Mouse (Mus musculus) midbrain, embryonic 11.5 days (tissue): Measurements from ENCODE around the gene Nox3. TPM values are rescaled to one million over a fixed set of nuclear protein-coding genes. Genes with fewer than 3 reads are reported as not detected.

ENCODE experiments used
- ATAC-seq: fragments of 200-750 bp; cut with Nextera tagmentation; 2 replicates; pipeline ENCODE4 v1.8.0; 2017; ENCODE audit warnings: moderate TSS enrichment, moderate library complexity; ENCODE audit not compliant: low FRiP score
- DNase-seq: peaks from one replicate; pipeline ENCODE4 v3.0.0; 2015; ENCODE audit warnings: low spot score; ENCODE audit errors: missing footprints
- H3K27ac ChIP-seq: fragments of 300-500 bp; sonication (generic); 2 replicates; pipeline ENCODE4 v1.5.1; 2014; ENCODE audit warnings: low read depth, low read length
- H3K27me3 ChIP-seq: fragments of 300-500 bp; sonication (generic); 2 replicates; pipeline ENCODE4 v1.6.1; 2014; ENCODE audit warnings: mild to moderate bottlenecking, low read length, moderate library complexity, mixed read lengths; ENCODE audit not compliant: control insufficient read depth, insufficient read depth
- H3K36me3 ChIP-seq: fragments of 300-500 bp; sonication (generic); 2 replicates; pipeline ENCODE4 v1.6.1; 2014; ENCODE audit warnings: mild to moderate bottlenecking, low read length, moderate library complexity, mixed read lengths; ENCODE audit not compliant: control insufficient read depth, insufficient read depth
- H3K4me1 ChIP-seq: fragments of 300-500 bp; sonication (generic); 2 replicates; pipeline ENCODE4 v1.6.1; 2014; ENCODE audit warnings: low read length; ENCODE audit not compliant: control insufficient read depth, insufficient read depth
- H3K4me2 ChIP-seq: fragments of 300-500 bp; sonication (generic); 2 replicates; pipeline ENCODE4 v1.6.1; 2014; ENCODE audit warnings: mild to moderate bottlenecking, moderate library complexity
- H3K4me3 ChIP-seq: fragments of 300-500 bp; sonication (generic); 2 replicates; pipeline ENCODE4 v1.5.1; 2014; ENCODE audit warnings: low read depth, low read length
- H3K9ac ChIP-seq: fragments of 300-500 bp; sonication (generic); 2 replicates; pipeline ENCODE4 v1.6.1; 2014; ENCODE audit warnings: low read length
- H3K9me3 ChIP-seq: fragments of 300-500 bp; sonication (generic); 2 replicates; pipeline ENCODE4 v1.6.1; 2016; ENCODE audit warnings: low read length; ENCODE audit not compliant: control insufficient read depth
- WGBS: fragments of 180-500 bp; shearing (Covaris S2); extraction: QIAGEN DNeasy Blood & Tissue Kit; methylation state at CpG from one replicate; pipeline ENCODE4 v1.1.7; 2014; 5-methylcytosine and 5-hydroxymethylcytosine counted together
- polyA plus RNA-seq: library from polyadenylated mRNA; unstranded; fragments of >200 nt; fragmentation: Nextera tagmentation; extraction: Ambion mirVana; gene quantifications from 2 replicates; pipeline ENCODE4 v1.2.1, GENCODE M21; 2014

Nox3 gene
- polyA plus RNA-seq, 1 experiment from 2014 or later = not detected

DNA sequence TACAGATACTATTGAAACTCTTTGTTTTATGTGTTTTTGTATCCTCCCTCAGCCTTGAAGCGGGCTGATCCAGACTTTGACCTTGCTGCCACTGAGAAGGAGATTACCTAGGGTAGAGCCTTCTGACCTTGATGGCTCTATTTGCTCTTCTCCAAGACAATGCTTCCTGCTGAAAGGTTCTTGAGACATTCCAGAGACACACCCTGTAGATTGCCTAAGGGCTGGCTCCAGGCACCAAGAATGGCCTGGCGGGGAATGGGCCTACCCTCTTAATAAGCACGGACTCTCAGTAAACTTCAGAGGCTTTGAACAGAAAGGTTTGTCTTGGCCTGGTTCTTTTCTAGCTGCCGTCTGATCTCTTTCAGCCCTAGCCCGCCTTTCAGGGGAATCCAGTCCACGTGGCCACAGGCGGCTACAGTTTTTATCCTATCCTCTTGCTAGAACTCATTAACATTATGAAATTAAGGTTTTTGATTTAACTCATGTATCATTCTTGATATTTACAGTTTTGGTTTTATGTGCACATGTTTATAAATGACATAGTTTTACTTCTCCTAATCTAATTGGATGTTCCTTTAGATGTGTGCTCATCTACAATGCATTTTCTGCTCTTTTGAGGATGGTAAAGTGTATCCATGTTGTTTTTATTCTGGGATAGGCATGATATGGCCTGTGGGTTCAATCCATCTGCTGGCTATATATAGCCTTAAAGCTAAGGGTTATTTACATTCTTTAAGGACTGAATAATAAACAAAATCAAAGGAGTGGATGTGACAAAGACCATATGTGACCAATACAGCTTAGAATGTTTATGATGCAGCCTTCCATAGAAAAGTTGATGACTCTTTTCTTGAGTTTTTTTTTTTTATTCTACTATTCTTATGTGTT lies 79.5 kb downstream of the Nox3 start:
- DNase-seq (no peak), ATAC-seq (no peak)
- Histone ChIP-seq H3K4me2 (no peak overlapping the region), H3K27me3 (no peaks in the 10 kb centered on the region), H3K9me3 (no peaks in the 10 kb centered on the region), H3K27ac (no peak overlapping the region), H3K4me1 (no peaks in the 10 kb centered on the region), H3K9ac (no peak overlapping the region), H3K36me3 (no peaks in the 10 kb centered on the region), H3K4me3 (no peak overlapping the region)
- WGBS = 63% methylated on average over 7 of the region's 7 CpGs

DNA sequence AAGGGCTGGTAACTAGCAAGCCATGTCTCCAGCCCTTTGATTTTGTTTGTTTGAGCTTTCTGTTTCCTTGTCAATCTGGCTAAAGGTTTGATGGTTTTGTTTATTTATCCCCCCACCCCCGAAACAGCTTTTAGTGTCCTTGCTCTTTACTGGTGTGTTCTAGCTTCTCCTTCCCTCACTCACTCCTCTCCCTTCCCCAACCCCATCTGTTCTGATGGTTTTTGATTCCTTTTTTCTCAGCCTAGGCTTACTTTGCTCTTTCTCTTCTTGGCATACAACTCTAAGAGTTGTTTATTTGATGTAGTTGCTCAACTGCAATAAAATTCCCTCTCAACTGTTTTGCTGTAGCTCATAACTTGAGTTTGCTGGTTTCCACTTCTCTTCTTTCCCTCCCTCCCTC lies 80.5 kb downstream of the Nox3 start:
- WGBS = 78% methylated on average over 1 of the region's 1 CpGs
- no peaks in the 10 kb centered on the region for H3K27me3 ChIP-seq
- H3K4me2 ChIP-seq = no peak overlapping the region
- no peaks in the 10 kb centered on the region for H3K36me3 ChIP-seq
- H3K4me1 ChIP-seq = peaks cover under 1% of the 10 kb centered on the region; the same call in 1 of the 2 replicates
- H3K9ac ChIP-seq = no peak overlapping the region
- no peaks in the 10 kb centered on the region for H3K9me3 ChIP-seq
- H3K4me3 ChIP-seq = no peak overlapping the region
- no peak overlapping the region for H3K27ac ChIP-seq
- DNase-seq (no peak), ATAC-seq (no peak)

DNA sequence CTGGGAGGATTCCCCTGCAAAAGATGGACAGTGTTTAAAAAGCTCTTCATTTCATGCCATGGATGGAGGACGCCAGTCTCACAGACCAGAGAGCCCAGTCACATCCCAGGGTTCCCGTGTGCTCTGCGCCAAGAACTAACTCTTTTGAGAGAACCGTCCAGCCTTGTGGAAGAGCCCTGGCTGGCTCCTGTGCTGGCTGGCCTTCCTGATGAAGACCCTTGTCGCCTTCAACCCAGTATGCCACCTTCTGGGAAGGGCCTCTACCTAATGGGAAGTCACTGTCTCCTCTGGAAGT lies 84.3 kb downstream of the Nox3 start:
- Histone ChIP-seq H3K9me3 (no peaks in the 10 kb centered on the region), H3K27ac (no peak overlapping the region), H3K9ac (no peak overlapping the region), H3K36me3 (no peaks in the 10 kb centered on the region), H3K4me3 (no peak overlapping the region), H3K4me1 (peaks cover 2% of the 10 kb centered on the region; the same call in 1 of the 2 replicates), H3K4me2 (no peak overlapping the region), H3K27me3 (no peaks in the 10 kb centered on the region)
- ATAC-seq = no peak
- WGBS = 81% methylated on average over 5 of the region's 5 CpGs
- no peak for DNase-seq

DNA sequence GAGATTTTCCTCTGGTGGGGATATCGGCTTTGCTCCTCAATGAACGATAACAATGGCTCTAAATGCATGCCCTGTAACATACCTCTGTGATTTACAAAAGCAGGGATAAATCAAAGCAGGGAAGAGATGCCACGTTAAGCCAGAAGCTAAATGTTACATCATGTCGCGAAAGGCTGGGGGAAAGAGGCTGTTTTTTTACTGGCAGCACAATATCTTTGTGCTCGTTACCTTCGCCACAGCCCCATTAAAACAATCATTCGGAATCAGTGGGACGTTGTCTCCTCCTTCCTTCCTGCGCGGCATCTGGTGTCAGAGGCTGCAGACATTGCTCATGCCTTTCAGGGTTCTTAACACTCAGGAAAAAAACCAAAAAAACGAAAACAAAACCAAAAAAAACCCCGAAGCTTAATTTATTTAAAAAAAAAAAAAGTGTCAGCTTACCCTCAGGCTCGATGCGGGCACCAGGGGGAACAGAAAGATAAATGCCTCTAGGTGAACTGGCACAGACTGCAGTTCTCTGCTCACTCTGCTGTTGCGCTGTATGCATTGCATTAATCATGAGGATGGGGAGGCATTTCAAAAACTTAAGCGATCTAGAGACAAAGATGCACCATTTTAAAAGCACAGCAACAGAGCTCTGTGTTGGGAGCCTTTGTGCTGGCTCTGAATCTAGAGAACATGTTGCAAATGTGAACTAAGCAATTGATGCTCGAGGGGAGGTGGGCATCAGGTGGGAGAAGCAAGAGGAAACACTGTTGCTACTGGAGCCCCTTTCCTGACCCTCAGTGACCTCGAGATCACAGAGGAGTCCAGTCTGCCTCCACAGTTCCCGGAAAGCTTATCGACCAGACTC lies 84.9 kb downstream of the Nox3 start:
- H3K27me3 ChIP-seq = no peaks in the 10 kb centered on the region
- peak overlapping the region; percentile 41 for H3K4me2 ChIP-seq
- H3K9ac ChIP-seq = peak overlapping the region; percentile 40
- H3K9me3 ChIP-seq = no peaks in the 10 kb centered on the region
- ATAC-seq (0 out of 2 replicates have a peak, but pooled peaks have one; percentile 44), DNase-seq (peak; percentile 86)
- H3K4me3 ChIP-seq = peak overlapping the region; percentile 17; the same call in 1 of the 2 replicates
- H3K4me1 ChIP-seq = peaks cover 2% of the 10 kb centered on the region; the same call in 1 of the 2 replicates
- WGBS = 22% methylated on average over 21 of the region's 21 CpGs
- peak overlapping the region; percentile 35; the same call in 1 of the 2 replicates for H3K27ac ChIP-seq
- H3K36me3 ChIP-seq = no peaks in the 10 kb centered on the region

DNA sequence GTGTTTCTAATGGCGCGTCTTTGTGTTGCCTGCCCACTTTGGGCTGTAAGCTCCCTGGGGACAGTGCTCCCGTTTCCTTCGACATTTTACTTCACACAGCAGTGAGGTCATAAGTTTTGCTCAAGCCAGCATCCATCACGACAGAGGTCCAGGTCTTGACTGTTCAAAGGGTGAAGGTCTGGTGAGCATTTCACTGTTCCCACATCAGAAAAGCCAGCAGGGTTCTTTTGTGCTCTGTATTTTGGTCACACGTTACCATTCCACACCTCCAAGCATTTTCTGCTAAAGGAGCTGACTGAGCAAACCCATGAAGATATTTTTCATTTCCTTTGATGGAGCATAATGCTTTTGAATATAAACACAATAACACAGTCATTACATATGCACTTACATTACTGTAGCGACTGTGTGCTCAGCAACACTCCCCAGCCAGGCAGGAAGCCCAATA lies 85.7 kb downstream of the Nox3 start:
- Histone ChIP-seq H3K4me3 (no peak overlapping the region), H3K9ac (no peak overlapping the region), H3K27me3 (no peaks in the 10 kb centered on the region), H3K36me3 (no peaks in the 10 kb centered on the region), H3K9me3 (no peaks in the 10 kb centered on the region), H3K4me2 (0 out of 2 replicates have a peak overlapping the region, but pooled peaks have one; percentile 41), H3K4me1 (peaks cover 2% of the 10 kb centered on the region; the same call in 1 of the 2 replicates), H3K27ac (no peak overlapping the region)
- 63% methylated on average over 7 of the region's 7 CpGs for WGBS
- ATAC-seq (no peak), DNase-seq (peak; percentile 87)

DNA sequence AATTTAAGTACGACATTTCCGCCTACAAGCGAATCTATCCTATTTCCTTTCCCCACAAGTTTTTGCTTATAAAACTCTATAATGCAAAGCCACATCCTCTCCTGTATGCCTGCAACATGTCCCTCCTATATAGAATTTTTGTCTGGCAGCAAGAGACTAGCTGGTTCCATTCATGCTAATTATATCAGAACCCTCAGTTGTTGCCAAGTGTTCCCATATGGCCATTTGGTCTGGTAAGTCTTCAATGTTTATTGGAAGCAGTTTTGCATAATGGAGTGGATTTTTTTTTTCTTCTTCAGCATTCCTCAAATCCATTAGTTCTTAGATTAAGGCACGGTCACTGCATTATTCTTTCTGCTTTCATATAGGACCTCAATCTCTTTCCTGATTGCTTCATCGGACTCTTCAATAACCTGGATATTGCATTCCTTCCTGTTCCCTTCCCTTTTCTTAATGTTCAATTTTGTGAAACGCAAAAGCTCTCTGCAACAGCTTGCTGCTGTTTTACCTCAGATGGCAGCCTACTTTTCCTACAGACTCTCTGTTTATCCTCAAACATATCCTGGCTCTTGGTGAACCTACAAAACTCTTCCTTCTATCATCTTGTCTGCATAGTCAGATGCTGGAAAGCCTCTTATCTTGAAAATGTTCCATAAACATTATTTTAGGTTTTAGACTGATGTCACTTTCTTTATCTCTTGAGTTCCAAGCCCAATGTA lies 92.9 kb downstream of the Nox3 start:
- Histone ChIP-seq H3K36me3 (no peaks in the 10 kb centered on the region), H3K4me1 (no peaks in the 10 kb centered on the region), H3K4me3 (no peak overlapping the region), H3K9ac (no peak overlapping the region), H3K4me2 (no peak overlapping the region), H3K27ac (no peak overlapping the region), H3K27me3 (no peaks in the 10 kb centered on the region), H3K9me3 (no peaks in the 10 kb centered on the region)
- no peak for ATAC-seq
- no peak for DNase-seq
- 92% methylated on average over 6 of the region's 6 CpGs for WGBS

DNA sequence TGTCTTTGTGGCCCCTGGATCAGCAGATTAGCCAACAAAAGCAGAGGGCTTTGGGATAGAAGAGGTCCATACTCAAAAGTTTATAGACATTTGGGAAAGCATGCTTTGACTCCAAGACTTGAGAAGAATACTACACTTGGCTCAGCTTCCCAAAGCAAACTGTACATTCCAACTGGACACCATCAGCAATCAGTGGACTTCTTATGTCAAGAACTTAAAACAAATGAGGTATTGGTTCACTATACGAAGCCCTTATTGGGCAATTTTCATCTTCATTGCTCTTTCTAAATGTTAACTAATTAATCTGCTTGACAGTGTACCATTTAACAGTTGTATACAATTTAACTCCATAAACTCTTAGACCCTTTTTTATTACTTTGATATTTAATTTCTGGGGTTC lies 97.7 kb downstream of the Nox3 start:
- Histone ChIP-seq H3K27me3 (no peaks in the 10 kb centered on the region), H3K9me3 (no peaks in the 10 kb centered on the region), H3K4me3 (no peak overlapping the region), H3K9ac (no peak overlapping the region), H3K36me3 (no peaks in the 10 kb centered on the region), H3K27ac (no peak overlapping the region), H3K4me2 (no peak overlapping the region), H3K4me1 (no peaks in the 10 kb centered on the region)
- ATAC-seq (no peak), DNase-seq (no peak)
- 82% methylated on average over 1 of the region's 1 CpGs for WGBS

DNA sequence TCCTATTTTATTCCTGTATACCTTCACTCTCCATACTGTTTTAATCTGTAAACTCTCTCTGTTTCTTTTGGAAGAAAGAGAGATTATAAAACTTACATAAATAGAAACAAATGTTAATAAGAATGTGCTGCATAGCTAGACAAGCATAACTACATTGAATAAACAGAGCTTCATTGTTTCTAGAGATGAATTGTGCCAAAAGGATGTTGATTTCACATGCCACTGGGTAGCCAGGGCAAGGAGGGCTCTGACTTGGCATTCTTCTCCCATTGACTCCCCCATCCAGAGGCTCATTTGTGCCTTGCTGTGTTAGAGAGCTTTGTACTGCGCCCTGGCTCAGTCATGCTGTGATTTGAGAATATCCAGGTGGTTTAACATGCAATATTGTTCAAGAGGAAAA lies 98.2 kb downstream of the Nox3 start:
- no peak for ATAC-seq
- Histone ChIP-seq H3K9me3 (no peaks in the 10 kb centered on the region), H3K4me2 (no peak overlapping the region), H3K27me3 (no peaks in the 10 kb centered on the region), H3K9ac (no peak overlapping the region), H3K36me3 (no peaks in the 10 kb centered on the region), H3K27ac (no peak overlapping the region), H3K4me1 (no peaks in the 10 kb centered on the region), H3K4me3 (no peak overlapping the region)
- WGBS = 72% methylated on average over 1 of the region's 1 CpGs
- no peak for DNase-seq
